Mouse (Mus musculus) liver, embryonic 14.5 days (tissue): Measurements from ENCODE around the gene Spag9. TPM values are rescaled to one million over a fixed set of nuclear protein-coding genes. Genes with fewer than 3 reads are reported as not detected.

ENCODE experiments used
- ATAC-seq: fragments of 200-750 bp; cut with Nextera tagmentation; 2 replicates; pipeline ENCODE4 v1.8.0; 2017; ENCODE audit warnings: moderate number of reproducible peaks, mild to moderate bottlenecking, moderate library complexity; ENCODE audit not compliant: insufficient read depth
- DNase-seq, 3 experiments: peaks; one replicate each; pipeline ENCODE4 v3.0.0-alpha.2; 2012 to 2013; ENCODE audit warnings: low read depth in 3 of 3, low spot score in 3 of 3
- H3K27ac ChIP-seq: fragments of 300-500 bp; sonication (generic); 2 replicates; pipeline ENCODE4 v1.5.1; 2014; ENCODE audit warnings: moderate library complexity, mild to moderate bottlenecking, control low read depth, inconsistent platforms
- H3K27me3 ChIP-seq: fragments of 300-500 bp; sonication (generic); 2 replicates; pipeline ENCODE4 v1.6.1; 2014; ENCODE audit warnings: mild to moderate bottlenecking, low read length, moderate library complexity; ENCODE audit not compliant: control insufficient read depth, insufficient read depth
- H3K36me3 ChIP-seq: fragments of 300-500 bp; sonication (generic); replicated peaks from 2 replicates; pipeline ENCODE4 v1.6.1; 2014; ENCODE audit warnings: low read depth; ENCODE audit not compliant: control insufficient read depth, insufficient read depth
- H3K4me1 ChIP-seq, 2 experiments: fragments of 200-500 bp in 1 of 2; fragments of 300-500 bp in 1 of 2; sonication (generic) in 1 of 2; replicated peaks; 2 replicates each; pipeline ENCODE4 v1.6.1; 2012 to 2014; ENCODE audit warnings: antibody characterized with exemption in 1 of 2, inconsistent platforms in 1 of 2, low read length in 1 of 2; ENCODE audit not compliant: control insufficient read depth in 2 of 2, insufficient read depth in 2 of 2
- H3K4me2 ChIP-seq: fragments of 300-500 bp; sonication (generic); 2 replicates; pipeline ENCODE4 v1.6.1; 2014; ENCODE audit warnings: low read depth, mild to moderate bottlenecking, control low read depth, moderate library complexity
- H3K4me3 ChIP-seq, 2 experiments: fragments of 200-500 bp in 1 of 2; fragments of 300-500 bp in 1 of 2; sonication (generic) in 1 of 2; 2 replicates each; pipeline ENCODE4 v1.5.1; 2012 to 2014; ENCODE audit warnings: low read depth in 2 of 2, low read length in 2 of 2, mild to moderate bottlenecking in 2 of 2, control low read depth in 1 of 2, inconsistent platforms in 1 of 2, moderate library complexity in 1 of 2; ENCODE audit not compliant: insufficient read depth in 1 of 2
- H3K9ac ChIP-seq: fragments of 300-500 bp; sonication (generic); replicated peaks from 2 replicates; pipeline ENCODE4 v1.6.1; 2014; ENCODE audit warnings: mild to moderate bottlenecking, control low read depth, moderate library complexity
- H3K9me3 ChIP-seq: fragments of 300-500 bp; sonication (generic); 2 replicates; pipeline ENCODE4 v1.6.1; 2016; ENCODE audit warnings: low read length, mixed read lengths; ENCODE audit not compliant: control insufficient read depth
- CTCF ChIP-seq: IDR thresholded peaks from 2 replicates; pipeline ENCODE4 v1.5.1; 2016; ENCODE audit warnings: antibody characterized with exemption, low read depth, control low read depth
- EP300 ChIP-seq: IDR thresholded peaks from 2 replicates; pipeline ENCODE4 v1.6.1; 2016; ENCODE audit warnings: antibody characterized with exemption, low read depth
- WGBS: fragments of 180-500 bp; shearing (Covaris S2); extraction: QIAGEN DNeasy Blood & Tissue Kit; methylation state at CpG from one replicate; pipeline ENCODE4 v1.1.7; 2014; ENCODE audit not compliant: insufficient replicate concordance; 5-methylcytosine and 5-hydroxymethylcytosine counted together
- polyA plus RNA-seq, 2 experiments: library from polyadenylated mRNA; depleted of rRNA in 1 of 2; stranded (reverse) in 1 of 2; unstranded in 1 of 2; fragments of >200 nt; fragmentation: Nextera tagmentation in 1 of 2; extraction: Ambion mirVana in 1 of 2; gene quantifications; 2 replicates each; pipeline versions ENCODE4 v1.2.1 to v1.2.3; 2012 to 2014

Spag9 gene
- polyA plus RNA-seq, 2 experiments: 6.9 to 10.8 TPM

GRCm38 (mm10) chr11:94003346-94003745, 7.5 kb downstream of the Spag9 start:
- Histone ChIP-seq H3K9me3 (no peaks in the 10 kb centered on the region), H3K4me3 (no peak overlapping the region), H3K4me2 (no peak overlapping the region), H3K27me3 (no peaks in the 10 kb centered on the region), H3K9ac (no peak overlapping the region), H3K36me3 (no peaks in the 10 kb centered on the region), H3K27ac (no peak overlapping the region), H3K4me1 (no peaks in the 10 kb centered on the region; a peak in 2 of 4 replicates)
- TF ChIP-seq CTCF: no peak
- no peak for TF ChIP-seq EP300
- no peak for DNase-seq
- 61% methylated on average over 2 of the region's 2 CpGs for WGBS
- no peak for ATAC-seq

- Histone ChIP-seq H3K36me3 (no peaks in the 10 kb centered on the region; the same call in 1 of the 2 replicates), H3K4me1 (peaks cover 0 to 2% of the 10 kb centered on the region in 2 experiments; a peak in 1 of 4 replicates), H3K4me3 (no peak overlapping the region), H3K4me2 (no peak overlapping the region), H3K27ac (no peak overlapping the region), H3K27me3 (no peaks in the 10 kb centered on the region), H3K9ac (no peak overlapping the region), H3K9me3 (no peaks in the 10 kb centered on the region)
- DNase-seq (no peak), ATAC-seq (no peak)
- 69% methylated on average over 5 of the region's 5 CpGs for WGBS
- TF ChIP-seq CTCF (no peak), EP300 (no peak)
Measured at GRCm38 (mm10) chr11:94019091-94019490, 23.2 kb downstream of the Spag9 start.

DNA sequence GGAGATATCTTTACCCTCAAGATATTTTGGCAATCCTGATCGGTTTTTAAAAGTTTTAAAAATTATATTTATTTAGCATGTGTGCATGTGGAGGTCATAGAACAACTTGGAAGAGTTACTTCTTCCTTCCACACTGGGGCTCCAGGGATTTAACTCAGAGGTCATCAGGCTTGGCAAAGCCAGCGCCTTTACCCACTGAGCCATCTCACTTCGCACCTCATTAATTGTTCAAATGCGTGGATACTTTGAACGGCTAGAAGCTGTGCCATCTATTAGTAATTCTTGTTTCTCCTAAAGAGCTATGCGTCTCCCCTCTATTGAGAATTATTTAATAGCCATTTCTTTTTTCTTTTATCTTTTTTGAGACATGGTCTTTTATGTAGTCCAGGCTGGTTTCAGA, 24.5 kb downstream of the Spag9 start:
- Histone ChIP-seq H3K27ac (no peak overlapping the region), H3K4me1 (peaks cover 0 to 2% of the 10 kb centered on the region in 2 experiments; a peak in 1 of 4 replicates), H3K4me3 (no peak overlapping the region), H3K4me2 (no peak overlapping the region), H3K27me3 (no peaks in the 10 kb centered on the region), H3K9ac (no peak overlapping the region), H3K9me3 (no peaks in the 10 kb centered on the region), H3K36me3 (no peaks in the 10 kb centered on the region; the same call in 1 of the 2 replicates)
- ATAC-seq (no peak), DNase-seq (no peak)
- TF ChIP-seq EP300 (no peak), CTCF (no peak)
- WGBS: 80% methylated on average over 6 of the region's 6 CpGs

GRCm38 (mm10) chr11:94026289-94026688, 30.4 kb downstream of the Spag9 start:
- no peaks in the 10 kb centered on the region for H3K36me3 ChIP-seq
- peaks cover 2 to 7% of the 10 kb centered on the region in 2 experiments; a peak in 2 of 4 replicates for H3K4me1 ChIP-seq
- no peak overlapping the region for H3K27ac ChIP-seq
- no peak overlapping the region for H3K4me2 ChIP-seq
- no peaks in the 10 kb centered on the region for H3K27me3 ChIP-seq
- no peak for TF ChIP-seq EP300
- no peak for TF ChIP-seq CTCF
- no peak overlapping the region for H3K4me3 ChIP-seq
- H3K9me3 ChIP-seq: no peaks in the 10 kb centered on the region
- no peak for DNase-seq
- H3K9ac ChIP-seq: no peak overlapping the region
- WGBS: 76% methylated on average over 4 of the region's 4 CpGs
- no peak for ATAC-seq

GRCm38 (mm10) chr11:94032084-94032483, 36.2 kb downstream of the Spag9 start:
- TF ChIP-seq CTCF (no peak), EP300 (no peak)
- H3K4me1 ChIP-seq: peaks cover 2 to 7% of the 10 kb centered on the region in 2 experiments; a peak in 2 of 4 replicates
- no peak for DNase-seq
- no peak overlapping the region for H3K27ac ChIP-seq
- H3K4me3 ChIP-seq: no peak overlapping the region
- H3K36me3 ChIP-seq: no peaks in the 10 kb centered on the region
- no peak overlapping the region for H3K9ac ChIP-seq
- H3K27me3 ChIP-seq: no peaks in the 10 kb centered on the region
- ATAC-seq: no peak
- H3K4me2 ChIP-seq: no peak overlapping the region
- no peaks in the 10 kb centered on the region for H3K9me3 ChIP-seq
- 42% methylated on average over 4 of the region's 4 CpGs for WGBS
